Mouse (Mus musculus): ENCODE measurements around the gene Itpa. TPM values are rescaled to one million over a fixed set of nuclear protein-coding genes. Genes with fewer than 3 reads are reported as not detected.

Gene Itpa
- total RNA-seq (2021), result 10 to 100 TPM; 10.8 to 16.2 TPM
- long read RNA-seq, experiment 1, transcript Itpa-201 (8 exons, 1,390 nt), result major isoform, 20 of 22 reads
- long read RNA-seq, experiment 1, partial matches to known transcripts, result 0 of 22 reads
- long read RNA-seq, experiment 1, other reads (novel, unspliced or antisense), result 2 of 22 reads
- long read RNA-seq, experiment 2, transcript Itpa-201 (8 exons, 1,390 nt), result major isoform, 14 of 15 reads
- long read RNA-seq, experiment 2, partial matches to known transcripts, result 1 of 15 reads
- long read RNA-seq, experiment 2, other reads (novel, unspliced or antisense), result 0 of 15 reads

- TF ChIP-seq CTCF (IDR thresholded peaks at IDR 0.05), result peak; percentile 52
- intact Hi-C loops (cut with DNase I), result no loop called here
- Histone ChIP-seq H3K27ac (peak within 1 kb of the TSS; percentile 92), H3K4me3 (peak within 1 kb of the TSS; percentile 89)
- peak; percentile 92 for DNase-seq
Observed at GRCm38 (mm10) chr2:130667559-130667958, at the start of gene Itpa. Gene Itpa, plus strand, starts transcription at chr2:130667610.

GRCm38 (mm10) chr2:130618972-130619371 lies 48.4 kb upstream of the Itpa start:
- Histone ChIP-seq H3K27ac (no peak overlapping the region), H3K4me3 (no peak overlapping the region)
- intact Hi-C loops (cut with DNase I), result loop anchor here (10.0 kb wide), 1 partner anchor 146 kb away; no protein-coding TSS in a partner anchor
- DNase-seq, result no peak
- no peak for TF ChIP-seq CTCF (IDR thresholded peaks at IDR 0.05)

GRCm38 (mm10) chr2:130628424-130628823 lies 39.0 kb upstream of the Itpa start:
- peak overlapping the region; percentile 97 for H3K4me3 ChIP-seq

GRCm38 (mm10) chr2:130629080-130629838 lies 38.2 kb upstream of the Itpa start:
- no peak for DNase-seq
- peak overlapping the region; percentile 97 for H3K4me3 ChIP-seq
- intact Hi-C loops (cut with DNase I), result no loop called here
- peak overlapping the region; percentile 88 for H3K27ac ChIP-seq
- no peak for TF ChIP-seq CTCF (IDR thresholded peaks at IDR 0.05)

More at GRCm38 (mm10) chr2:130628424-130628823, 39.0 kb upstream of the Itpa start:
- intact Hi-C loops (cut with DNase I), result no loop called here
- H3K27ac ChIP-seq, result no peak overlapping the region
- DNase-seq, result no peak
- TF ChIP-seq CTCF (IDR thresholded peaks at IDR 0.05), result peak; percentile 32

GRCm38 (mm10) chr2:130629839-130630203 lies 37.6 kb upstream of the Itpa start, which contains the start of the genes Fastkd5 and Ubox5:
Gene Fastkd5, minus strand, starts transcription at chr2:130630027.
Gene Ubox5, minus strand, starts transcription at chr2:130630038.
- DNase-seq, result peak; percentile 92
- H3K4me3 ChIP-seq, result peak within 1 kb of the TSS; percentile 97
- intact Hi-C loops (cut with DNase I), result no loop called here
- TF ChIP-seq CTCF (IDR thresholded peaks at IDR 0.05), result no peak
- H3K27ac ChIP-seq, result peak within 1 kb of the TSS; percentile 88

GRCm38 (mm10) chr2:130632416-130632815 lies 35.0 kb upstream of the Itpa start:
- H3K4me3 ChIP-seq, result no peak overlapping the region
- intact Hi-C loops (cut with DNase I), result no loop called here
- no peak for TF ChIP-seq CTCF (IDR thresholded peaks at IDR 0.05)
- no peak for DNase-seq
- H3K27ac ChIP-seq, result no peak overlapping the region

- intact Hi-C loops (cut with DNase I), result no loop called here
- H3K4me3 ChIP-seq, result no peak overlapping the region
- DNase-seq, result no peak
- TF ChIP-seq CTCF (IDR thresholded peaks at IDR 0.05), result no peak
- no peak overlapping the region for H3K27ac ChIP-seq
Observed at GRCm38 (mm10) chr2:130632887-130633675, 34.3 kb upstream of the Itpa start.

GRCm38 (mm10) chr2:130634006-130634738 lies 33.2 kb upstream of the Itpa start:
- no peak for TF ChIP-seq CTCF (IDR thresholded peaks at IDR 0.05)
- intact Hi-C loops (cut with DNase I), result no loop called here
- H3K27ac ChIP-seq, result no peak overlapping the region
- H3K4me3 ChIP-seq, result peak overlapping the region; percentile 64
- no peak for DNase-seq

- intact Hi-C loops (cut with DNase I), result no loop called here
- Histone ChIP-seq H3K4me3 (peak overlapping the region; percentile 64), H3K27ac (no peak overlapping the region)
- peak; percentile 16; the same call in 1 of the 2 replicates for TF ChIP-seq CTCF (IDR thresholded peaks at IDR 0.05)
- peak; percentile 41 for DNase-seq
Observed at GRCm38 (mm10) chr2:130634739-130635411, 32.5 kb upstream of the Itpa start.

- intact Hi-C loops (cut with DNase I), result no loop called here
- TF ChIP-seq CTCF (IDR thresholded peaks at IDR 0.05), result no peak
- no peak for DNase-seq
- H3K4me3 ChIP-seq, result no peak overlapping the region
- H3K27ac ChIP-seq, result no peak overlapping the region
Observed at GRCm38 (mm10) chr2:130635847-130636246, 31.6 kb upstream of the Itpa start.

- Histone ChIP-seq H3K27ac (no peak overlapping the region), H3K4me3 (no peak overlapping the region)
- no peak for TF ChIP-seq CTCF (IDR thresholded peaks at IDR 0.05)
- intact Hi-C loops (cut with DNase I), result no loop called here
- DNase-seq, result no peak
Observed at GRCm38 (mm10) chr2:130638101-130638611, 29.3 kb upstream of the Itpa start.
